Mouse (Mus musculus): Measurements from ENCODE around the gene Mettl8. TPM values are rescaled to one million over a fixed set of nuclear protein-coding genes. Genes with fewer than 3 reads are reported as not detected.

The Mettl8 gene
- polyA plus RNA-seq, 1 experiment, result 7.8 TPM

- Histone ChIP-seq H3K4me2 (ENCODE audit: low read depth) (no peak overlapping the region), H3K27me3 (ENCODE audit: control insufficient read depth, insufficient read depth, insufficient read length) (no peaks in the 10 kb centered on the region), H3K4me3 (no peak overlapping the region), H3K79me2 (ENCODE audit: control insufficient read depth, insufficient read depth) (no peaks in the 10 kb centered on the region), H3K36me3 (ENCODE audit: control insufficient read depth, insufficient read depth) (no peaks in the 10 kb centered on the region), H3ac (ENCODE audit: control insufficient read depth, insufficient read length) (no peak overlapping the region)
- TF ChIP-seq REST (IDR thresholded peaks at IDR 0.05; ENCODE audit: insufficient read depth, insufficient read length), result no peak
- TF ChIP-seq MAX (IDR thresholded peaks at IDR 0.05; ENCODE audit: low read depth), result no peak
- no peak for TF ChIP-seq POLR2AphosphoS2 (IDR thresholded peaks at IDR 0.05; ENCODE audit: insufficient read length, low read depth)
- no peak for TF ChIP-seq CEBPB (IDR thresholded peaks at IDR 0.05; ENCODE audit: insufficient read depth, poor library complexity, severe bottlenecking)
- TF ChIP-seq MYOG (IDR thresholded peaks at IDR 0.05; ENCODE audit: control insufficient read depth in 1 of 3, insufficient read depth in 1 of 3, insufficient read length in 2 of 3, low read depth in 2 of 3), result no peak
- no peak for TF ChIP-seq POLR2A (IDR thresholded peaks at IDR 0.05; ENCODE audit: insufficient read length, low read depth)
- TF ChIP-seq SRF (IDR thresholded peaks at IDR 0.05; ENCODE audit: control insufficient read depth, insufficient read length, low read depth), result no peak
- no peak for TF ChIP-seq TCF12 (IDR thresholded peaks at IDR 0.05; ENCODE audit: insufficient read depth, poor library complexity, severe bottlenecking)
- TF ChIP-seq USF1 (IDR thresholded peaks at IDR 0.05; ENCODE audit: low read depth), result no peak
- no peak for TF ChIP-seq TCF3 (IDR thresholded peaks at IDR 0.05; ENCODE audit: insufficient read length, low read depth)
- TF ChIP-seq E2F4 (IDR thresholded peaks at IDR 0.05; ENCODE audit: insufficient read depth), result no peak
- no peak for TF ChIP-seq MYOD1 (IDR thresholded peaks at IDR 0.05; ENCODE audit: control insufficient read depth in 1 of 3, insufficient read length in 2 of 3, low read depth in 2 of 3)
Measured at GRCm38 (mm10) chr2:70958536-70958935, 96.8 kb downstream of the Mettl8 start.

DNA sequence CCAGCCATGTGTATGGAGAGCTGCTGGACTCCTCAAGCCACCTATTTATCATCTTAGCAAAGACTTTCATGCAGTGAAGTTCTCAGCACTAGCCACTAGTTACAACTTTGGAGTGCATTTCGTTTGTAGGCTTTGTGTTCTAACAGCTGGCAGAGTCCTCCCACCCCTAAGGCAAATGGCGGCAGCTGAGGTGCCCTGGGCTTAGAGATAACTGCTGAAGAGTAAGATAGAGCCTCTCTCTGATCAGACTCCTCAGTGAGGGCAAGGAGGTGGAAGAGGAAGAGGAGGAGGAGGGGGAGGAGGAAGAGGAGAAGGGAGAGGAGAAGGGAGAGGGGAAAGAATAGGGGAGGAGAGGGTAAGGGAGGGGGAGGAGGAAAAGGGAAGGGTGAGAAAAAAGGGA is 101.8 kb downstream of the Mettl8 start:
- H3K27me3 ChIP-seq (ENCODE audit: control insufficient read depth, insufficient read depth, insufficient read length), result no peaks in the 10 kb centered on the region
- H3K79me2 ChIP-seq (ENCODE audit: control insufficient read depth, insufficient read depth), result no peaks in the 10 kb centered on the region
- H3K4me3 ChIP-seq, result no peak overlapping the region
- no peak for TF ChIP-seq MAX (IDR thresholded peaks at IDR 0.05; ENCODE audit: low read depth)
- no peak for TF ChIP-seq MYOG (IDR thresholded peaks at IDR 0.05; ENCODE audit: control insufficient read depth in 1 of 3, insufficient read depth in 1 of 3, insufficient read length in 2 of 3, low read depth in 2 of 3)
- no peak for TF ChIP-seq CEBPB (IDR thresholded peaks at IDR 0.05; ENCODE audit: insufficient read depth, poor library complexity, severe bottlenecking)
- no peak for TF ChIP-seq TCF12 (IDR thresholded peaks at IDR 0.05; ENCODE audit: insufficient read depth, poor library complexity, severe bottlenecking)
- no peak for TF ChIP-seq E2F4 (IDR thresholded peaks at IDR 0.05; ENCODE audit: insufficient read depth)
- no peak for TF ChIP-seq MYOD1 (IDR thresholded peaks at IDR 0.05; ENCODE audit: control insufficient read depth in 1 of 3, insufficient read length in 2 of 3, low read depth in 2 of 3)
- no peak for TF ChIP-seq POLR2A (IDR thresholded peaks at IDR 0.05; ENCODE audit: insufficient read length, low read depth)
- TF ChIP-seq POLR2AphosphoS2 (IDR thresholded peaks at IDR 0.05; ENCODE audit: insufficient read length, low read depth), result no peak
- no peak for TF ChIP-seq TCF3 (IDR thresholded peaks at IDR 0.05; ENCODE audit: insufficient read length, low read depth)
- no peak for TF ChIP-seq REST (IDR thresholded peaks at IDR 0.05; ENCODE audit: insufficient read depth, insufficient read length)
- no peak for TF ChIP-seq USF1 (IDR thresholded peaks at IDR 0.05; ENCODE audit: low read depth)
- no peak for TF ChIP-seq SRF (IDR thresholded peaks at IDR 0.05; ENCODE audit: control insufficient read depth, insufficient read length, low read depth)
- H3ac ChIP-seq (ENCODE audit: control insufficient read depth, insufficient read length), result no peak overlapping the region
- H3K4me2 ChIP-seq (ENCODE audit: low read depth), result no peak overlapping the region
- H3K36me3 ChIP-seq (ENCODE audit: control insufficient read depth, insufficient read depth), result no peaks in the 10 kb centered on the region

- no peak overlapping the region for H3K4me3 ChIP-seq
- H3K27me3 ChIP-seq (ENCODE audit: control insufficient read depth, insufficient read depth, insufficient read length), result no peaks in the 10 kb centered on the region
- no peak overlapping the region for H3K4me2 ChIP-seq (ENCODE audit: low read depth)
- no peaks in the 10 kb centered on the region for H3K79me2 ChIP-seq (ENCODE audit: control insufficient read depth, insufficient read depth)
- H3K36me3 ChIP-seq (ENCODE audit: control insufficient read depth, insufficient read depth), result no peaks in the 10 kb centered on the region
- no peak overlapping the region for H3ac ChIP-seq (ENCODE audit: control insufficient read depth, insufficient read length)
- TF ChIP-seq MYOD1 (IDR thresholded peaks at IDR 0.05; ENCODE audit: control insufficient read depth in 1 of 3, insufficient read length in 2 of 3, low read depth in 2 of 3) (no peak), SRF (IDR thresholded peaks at IDR 0.05; ENCODE audit: control insufficient read depth, insufficient read length, low read depth) (no peak), USF1 (IDR thresholded peaks at IDR 0.05; ENCODE audit: low read depth) (no peak)
Measured at GRCm38 (mm10) chr2:70951944-70952343, 103.4 kb downstream of the Mettl8 start.

- Histone ChIP-seq H3K36me3 (ENCODE audit: control insufficient read depth, insufficient read depth) (no peaks in the 10 kb centered on the region), H3K4me3 (no peak overlapping the region), H3K4me2 (ENCODE audit: low read depth) (no peak overlapping the region), H3ac (ENCODE audit: control insufficient read depth, insufficient read length) (no peak overlapping the region), H3K27me3 (ENCODE audit: control insufficient read depth, insufficient read depth, insufficient read length) (no peaks in the 10 kb centered on the region), H3K79me2 (ENCODE audit: control insufficient read depth, insufficient read depth) (no peaks in the 10 kb centered on the region)
- TF ChIP-seq MAX (IDR thresholded peaks at IDR 0.05; ENCODE audit: low read depth) (no peak), SRF (IDR thresholded peaks at IDR 0.05; ENCODE audit: control insufficient read depth, insufficient read length, low read depth) (no peak), USF1 (IDR thresholded peaks at IDR 0.05; ENCODE audit: low read depth) (no peak), TCF3 (IDR thresholded peaks at IDR 0.05; ENCODE audit: insufficient read length, low read depth) (no peak), POLR2AphosphoS2 (IDR thresholded peaks at IDR 0.05; ENCODE audit: insufficient read length, low read depth) (no peak), MYOG (IDR thresholded peaks at IDR 0.05; ENCODE audit: control insufficient read depth in 1 of 3, insufficient read depth in 1 of 3, insufficient read length in 2 of 3, low read depth in 2 of 3) (no peak), POLR2A (IDR thresholded peaks at IDR 0.05; ENCODE audit: insufficient read length, low read depth) (no peak), TCF12 (IDR thresholded peaks at IDR 0.05; ENCODE audit: insufficient read depth, poor library complexity, severe bottlenecking) (no peak), MYOD1 (IDR thresholded peaks at IDR 0.05; ENCODE audit: control insufficient read depth in 1 of 3, insufficient read length in 2 of 3, low read depth in 2 of 3) (no peak)
Measured at GRCm38 (mm10) chr2:70944511-70945305, 110.7 kb downstream of the Mettl8 start.

Measured in myocyte (in vitro differentiated cells).